Mouse (Mus musculus) embryonic facial prominence, embryonic 11.5 days (tissue): Measurements from ENCODE around the gene Xylb. TPM values are rescaled to one million over a fixed set of nuclear protein-coding genes. Genes with fewer than 3 reads are reported as not detected.
A peak's percentile ranks its signal among the peaks of the same experiment; 100 is the strongest.
"Not testable (repeated sequence)": the region's sequence is repeated elsewhere in the genome, so short reads cannot be mapped to it uniquely, and the experiment has no call there.

Experiments used
- ATAC-seq: fragments of 200-750 bp; cut with Nextera tagmentation; replicated peaks from 2 replicates; pipeline ENCODE4 v1.8.0; 2017; ENCODE audit warnings: low read depth; ENCODE audit not compliant: insufficient number of reproducible peaks, low FRiP score, low TSS enrichment
- DNase-seq: peaks from one replicate; pipeline ENCODE4 v3.0.0-alpha.2; 2015; ENCODE audit warnings: low spot score
- H3K27ac ChIP-seq: fragments of 300-500 bp; sonication (generic); replicated peaks from 2 replicates; pipeline ENCODE4 v1.5.1; 2014; ENCODE audit warnings: mild to moderate bottlenecking, low read depth, low read length, control low read depth
- H3K27me3 ChIP-seq: fragments of 300-500 bp; sonication (generic); 2 replicates; pipeline ENCODE4 v1.6.1; 2014; ENCODE audit warnings: mild to moderate bottlenecking, low read length, moderate library complexity, mixed read lengths; ENCODE audit not compliant: control insufficient read depth, insufficient read depth
- H3K36me3 ChIP-seq: fragments of 300-500 bp; sonication (generic); replicated peaks from 2 replicates; pipeline ENCODE4 v1.6.1; 2014; ENCODE audit warnings: low read depth, mild to moderate bottlenecking, low read length, moderate library complexity, mixed read lengths; ENCODE audit not compliant: control insufficient read depth, insufficient read depth
- H3K4me1 ChIP-seq: fragments of 300-500 bp; sonication (generic); 2 replicates; pipeline ENCODE4 v1.6.1; 2014; ENCODE audit warnings: low read length, mixed read lengths; ENCODE audit not compliant: control insufficient read depth, insufficient read depth
- H3K4me2 ChIP-seq: fragments of 300-500 bp; sonication (generic); 2 replicates; pipeline ENCODE4 v1.6.1; 2014; ENCODE audit warnings: low read depth, mild to moderate bottlenecking, control low read depth, low read length, moderate library complexity
- H3K4me3 ChIP-seq: fragments of 300-500 bp; sonication (generic); 2 replicates; pipeline ENCODE4 v1.5.1; 2014; ENCODE audit warnings: low read depth, low read length, control low read depth
- H3K9ac ChIP-seq: fragments of 300-500 bp; sonication (generic); replicated peaks from 2 replicates; pipeline ENCODE4 v1.6.1; 2014; ENCODE audit warnings: mild to moderate bottlenecking, control low read depth, low read length
- H3K9me3 ChIP-seq: fragments of 300-500 bp; sonication (generic); replicated peaks from 2 replicates; pipeline ENCODE4 v1.6.1; 2016; ENCODE audit warnings: mild to moderate bottlenecking, low read length, inconsistent platforms, mixed read lengths; ENCODE audit not compliant: control insufficient read depth
- WGBS: fragments of 180-500 bp; shearing (Covaris S2); extraction: QIAGEN DNeasy Blood & Tissue Kit; methylation state at CpG from one replicate; pipeline ENCODE4 v1.1.7; 2014; 5-methylcytosine and 5-hydroxymethylcytosine counted together
- polyA plus RNA-seq: library from polyadenylated mRNA; unstranded; fragments of >200 nt; fragmentation: Nextera tagmentation; extraction: Ambion mirVana; gene quantifications from 2 replicates; pipeline ENCODE4 v1.2.1, GENCODE M21; 2014

The Xylb gene
- polyA plus RNA-seq, 1 experiment from 2014 or later = 6.3 TPM

DNA sequence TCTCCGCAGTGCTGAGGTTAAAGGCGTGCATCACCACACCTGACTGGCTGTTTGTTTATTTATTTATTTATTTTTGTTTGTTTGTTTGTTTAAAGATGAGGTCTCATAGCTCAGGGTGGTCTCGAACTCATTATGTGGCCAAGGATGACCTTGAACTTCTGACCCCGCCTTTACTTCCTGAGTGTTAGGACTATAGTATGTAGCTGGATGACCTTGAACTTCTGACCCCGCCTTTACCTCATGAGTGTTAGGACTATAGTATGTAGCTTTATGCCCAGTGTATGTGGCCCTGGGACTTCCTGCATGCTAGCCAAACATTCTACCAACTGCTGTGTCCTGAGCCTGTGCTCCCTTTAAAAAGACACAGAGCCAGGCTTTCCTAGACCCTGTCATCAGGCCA, 4.2 kb downstream of the Xylb start:
- no peak overlapping the region for H3K27ac ChIP-seq
- H3K4me3 ChIP-seq = no peak overlapping the region
- no peak overlapping the region for H3K4me2 ChIP-seq
- 93% methylated on average over 5 of the region's 5 CpGs for WGBS
- DNase-seq (no peak), ATAC-seq (no peak)
- H3K9me3 ChIP-seq = no peaks in the 10 kb centered on the region
- H3K4me1 ChIP-seq = no peaks in the 10 kb centered on the region
- H3K36me3 ChIP-seq = no peaks in the 10 kb centered on the region
- no peak overlapping the region for H3K9ac ChIP-seq
- no peaks in the 10 kb centered on the region for H3K27me3 ChIP-seq

DNA sequence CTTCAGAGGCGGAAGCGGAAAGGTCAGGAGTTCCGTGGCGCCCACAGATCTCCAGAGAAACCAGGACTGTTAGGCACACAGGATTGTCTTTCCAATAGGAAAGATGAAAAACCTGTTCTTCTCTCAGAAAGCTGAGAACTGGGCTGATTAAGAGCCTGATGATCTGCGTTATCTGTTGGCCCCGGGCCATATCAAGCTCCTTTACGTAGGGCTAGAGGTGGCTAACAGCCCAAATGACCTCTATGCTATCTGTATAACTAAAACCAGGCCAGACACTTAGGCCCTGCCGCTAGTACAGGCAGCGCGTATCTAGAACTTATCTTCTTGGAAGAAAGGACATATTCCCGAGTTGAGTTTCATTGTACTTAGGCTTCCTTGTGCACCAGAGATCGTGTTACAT, 6.0 kb downstream of the Xylb start:
- Histone ChIP-seq H3K9me3 (no peaks in the 10 kb centered on the region), H3K9ac (no peak overlapping the region), H3K27ac (no peak overlapping the region), H3K4me3 (no peak overlapping the region), H3K4me2 (no peak overlapping the region), H3K36me3 (0 out of 2 replicates have a peak, but pooled peaks cover 2% of the 10 kb centered on the region), H3K27me3 (no peaks in the 10 kb centered on the region), H3K4me1 (no peaks in the 10 kb centered on the region)
- ATAC-seq (no peak), DNase-seq (no peak)
- WGBS = 80% methylated on average over 12 of the region's 12 CpGs

DNA sequence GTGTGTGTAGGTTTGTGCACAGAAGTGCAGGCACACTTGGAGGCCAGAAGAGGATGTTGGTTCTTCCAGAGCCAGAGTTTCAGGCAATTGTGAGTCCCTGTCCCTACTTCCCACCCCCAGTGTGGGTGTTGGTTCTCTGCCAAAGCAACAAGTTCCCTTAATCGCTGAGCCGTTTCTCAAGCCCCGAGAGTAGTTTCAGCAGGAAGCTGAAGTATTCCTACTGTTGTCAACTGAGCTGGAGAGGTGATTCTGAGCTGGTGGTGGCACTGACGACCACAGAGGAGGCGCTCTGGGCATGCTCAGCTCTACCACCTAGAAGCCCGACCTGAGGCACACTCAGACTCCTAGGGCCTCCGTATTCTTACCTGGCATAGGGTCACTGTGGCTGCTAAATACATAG, 8.1 kb downstream of the Xylb start, which contains the start of gene Slc22a14:
Gene Slc22a14, minus strand, starts transcription at position 270 of the 400 bp plus-strand sequence.
- WGBS = 79% methylated on average over 7 of the region's 7 CpGs
- Histone ChIP-seq H3K4me2 (no peak within 1 kb of the TSS), H3K27me3 (no peaks in the 10 kb centered on the region), H3K4me3 (no peak within 1 kb of the TSS), H3K9me3 (no peaks in the 10 kb centered on the region), H3K36me3 (0 out of 2 replicates have a peak, but pooled peaks cover 2% of the 10 kb centered on the region), H3K9ac (no peak within 1 kb of the TSS), H3K27ac (no peak within 1 kb of the TSS), H3K4me1 (no peaks in the 10 kb centered on the region)
- ATAC-seq (no peak), DNase-seq (no peak)

GRCm38 (mm10) chr9:119368367-119368766, 11.2 kb downstream of the Xylb start:
- no peak overlapping the region for H3K27ac ChIP-seq
- 0 out of 2 replicates have a peak, but pooled peaks cover 2% of the 10 kb centered on the region for H3K36me3 ChIP-seq
- H3K4me1 ChIP-seq = no peaks in the 10 kb centered on the region
- H3K9me3 ChIP-seq = no peaks in the 10 kb centered on the region
- 88% methylated on average over 3 of the region's 3 CpGs for WGBS
- no peak overlapping the region for H3K9ac ChIP-seq
- DNase-seq (no peak), ATAC-seq (no peak)
- no peaks in the 10 kb centered on the region for H3K27me3 ChIP-seq
- no peak overlapping the region for H3K4me2 ChIP-seq
- no peak overlapping the region for H3K4me3 ChIP-seq

- not testable (repeated sequence) for ATAC-seq, DNase-seq
Measured at GRCm38 (mm10) chr9:119370770-119371169, 13.6 kb downstream of the Xylb start.

GRCm38 (mm10) chr9:119371251-119371650, 14.1 kb downstream of the Xylb start:
- Histone ChIP-seq H3K36me3 (0 out of 2 replicates have a peak, but pooled peaks cover 2% of the 10 kb centered on the region), H3K9me3 (no peaks in the 10 kb centered on the region), H3K27me3 (no peaks in the 10 kb centered on the region), H3K4me2 (no peak overlapping the region), H3K4me3 (no peak overlapping the region), H3K4me1 (no peaks in the 10 kb centered on the region), H3K9ac (no peak overlapping the region), H3K27ac (no peak overlapping the region)
- 39% methylated on average over 4 of the region's 4 CpGs for WGBS
- DNase-seq (no peak), ATAC-seq (no peak)

More at GRCm38 (mm10) chr9:119370770-119371169, 13.6 kb downstream of the Xylb start:
- H3K9ac ChIP-seq, H3K4me3 ChIP-seq, H3K9me3 ChIP-seq, H3K4me1 ChIP-seq, H3K36me3 ChIP-seq, H3K27ac ChIP-seq, H3K4me2 ChIP-seq, H3K27me3 ChIP-seq: not testable (repeated sequence)
- WGBS = 87% methylated on average over 4 of the region's 4 CpGs

DNA sequence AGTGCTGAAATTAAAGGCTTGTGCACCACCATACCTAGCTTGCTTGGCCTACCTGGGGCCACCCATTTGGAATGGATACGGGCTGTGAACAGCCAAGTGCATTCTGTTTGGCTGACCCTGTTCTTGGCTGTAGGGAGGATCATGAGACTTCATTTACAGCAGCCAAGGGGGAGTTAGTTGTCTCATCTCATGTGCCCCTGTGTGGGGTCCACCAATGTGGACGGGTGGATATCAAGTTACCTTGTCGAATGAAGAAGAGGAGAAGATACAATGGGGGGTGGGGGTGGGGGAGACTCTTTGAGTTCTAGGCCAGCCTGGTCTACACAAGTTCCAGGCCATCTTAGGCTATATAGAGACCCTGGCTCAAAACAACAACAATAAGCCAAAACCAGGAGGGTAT, 17.8 kb downstream of the Xylb start:
- Histone ChIP-seq H3K27me3 (no peaks in the 10 kb centered on the region), H3K36me3 (no peaks in the 10 kb centered on the region), H3K4me1 (no peaks in the 10 kb centered on the region), H3K9ac (no peak overlapping the region), H3K9me3 (no peaks in the 10 kb centered on the region), H3K27ac (no peak overlapping the region), H3K4me2 (no peak overlapping the region), H3K4me3 (no peak overlapping the region)
- ATAC-seq (no peak), DNase-seq (no peak)
- 48% methylated on average over 3 of the region's 3 CpGs for WGBS

DNA sequence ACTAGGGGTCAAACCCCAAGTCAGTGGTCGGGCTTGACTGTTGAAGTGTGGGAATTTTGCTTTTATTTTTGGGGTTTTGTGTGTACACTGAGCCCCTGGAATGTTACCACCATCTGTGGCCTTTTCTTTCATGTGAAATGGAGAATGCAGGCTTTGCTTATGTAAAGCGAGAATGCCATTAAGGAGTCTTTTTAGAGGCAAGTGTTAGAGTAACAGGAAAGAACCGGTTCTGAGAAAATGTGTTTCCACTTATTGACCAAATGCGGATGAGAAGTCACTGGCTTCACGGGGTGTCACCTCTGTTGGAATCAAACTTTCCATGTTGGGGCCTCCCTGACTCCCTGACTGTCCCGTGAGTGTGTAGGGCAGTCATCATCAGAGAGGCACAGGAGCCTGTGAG, 18.4 kb downstream of the Xylb start:
- Histone ChIP-seq H3K4me2 (no peak overlapping the region), H3K27ac (no peak overlapping the region), H3K4me3 (no peak overlapping the region), H3K27me3 (no peaks in the 10 kb centered on the region), H3K4me1 (no peaks in the 10 kb centered on the region), H3K9ac (no peak overlapping the region), H3K9me3 (no peaks in the 10 kb centered on the region), H3K36me3 (no peaks in the 10 kb centered on the region)
- ATAC-seq (no peak), DNase-seq (peak; percentile 31)
- 41% methylated on average over 6 of the region's 6 CpGs for WGBS
